Mouse (Mus musculus) kidney, postnatal 0 days (tissue): Measurements from ENCODE around the gene Tom1l2. TPM values are rescaled to one million over a fixed set of nuclear protein-coding genes. Genes with fewer than 3 reads are reported as not detected.

ENCODE experiments used
- ATAC-seq: fragments of 200-750 bp; cut with Nextera tagmentation; replicated peaks from 2 replicates; pipeline ENCODE4 v1.8.0; 2017; ENCODE audit warnings: low read depth, moderate number of reproducible peaks, moderate TSS enrichment, moderate library complexity; ENCODE audit not compliant: low FRiP score
- DNase-seq: peaks from one replicate; pipeline ENCODE4 v3.0.0-alpha.2; 2016; ENCODE audit warnings: low spot score
- H3K27ac ChIP-seq: fragments of 300-500 bp; sonication (generic); 2 replicates; pipeline ENCODE4 v1.5.1; 2014; ENCODE audit warnings: mild to moderate bottlenecking
- H3K27me3 ChIP-seq: fragments of 300-500 bp; sonication (generic); 2 replicates; pipeline ENCODE4 v1.6.1; 2014; ENCODE audit warnings: low read length, mixed read lengths; ENCODE audit not compliant: insufficient read depth
- H3K36me3 ChIP-seq: fragments of 300-500 bp; sonication (generic); 2 replicates; pipeline ENCODE4 v1.6.1; 2014; ENCODE audit warnings: low read length, mixed read lengths; ENCODE audit not compliant: insufficient read depth
- H3K4me1 ChIP-seq: fragments of 300-500 bp; sonication (generic); replicated peaks from 2 replicates; pipeline ENCODE4 v1.6.1; 2014; ENCODE audit warnings: antibody characterized with exemption, low read length, mixed read lengths; ENCODE audit not compliant: insufficient read depth
- H3K4me2 ChIP-seq: fragments of 300-500 bp; sonication (generic); 2 replicates; pipeline ENCODE4 v1.6.1; 2014; ENCODE audit warnings: mild to moderate bottlenecking, low read length, moderate library complexity, mixed read lengths
- H3K4me3 ChIP-seq: fragments of 300-500 bp; sonication (generic); replicated peaks from 2 replicates; pipeline ENCODE4 v1.5.1; 2014; ENCODE audit warnings: low read depth, low read length
- H3K9ac ChIP-seq: fragments of 300-500 bp; sonication (generic); 2 replicates; pipeline ENCODE4 v1.6.1; 2014; ENCODE audit warnings: low read depth, low read length
- H3K9me3 ChIP-seq: fragments of 300-500 bp; sonication (generic); replicated peaks from 2 replicates; pipeline ENCODE4 v1.6.1; 2016; ENCODE audit warnings: low read length, inconsistent platforms, mixed read lengths
- CTCF ChIP-seq: IDR thresholded peaks from 2 replicates; pipeline ENCODE4 v1.5.1; 2016; ENCODE audit warnings: antibody characterized with exemption, low read depth, mild to moderate bottlenecking, moderate library complexity
- whole genome bisulfite sequencing: fragments of 180-500 bp; shearing (Covaris S2); extraction: QIAGEN DNeasy Blood & Tissue Kit; methylation state at CpG from one replicate; pipeline ENCODE4 v1.1.7; 2014; 5-methylcytosine and 5-hydroxymethylcytosine counted together
- polyA plus RNA-seq: library from polyadenylated mRNA; unstranded; fragments of >200 nt; fragmentation: Nextera tagmentation; extraction: Ambion mirVana; gene quantifications from 2 replicates; pipeline ENCODE4 v1.2.1, GENCODE M21; 2015

Tom1l2 gene
- 27.9 and 29.9 TPM in 2 replicates for polyA plus RNA-seq

DNA sequence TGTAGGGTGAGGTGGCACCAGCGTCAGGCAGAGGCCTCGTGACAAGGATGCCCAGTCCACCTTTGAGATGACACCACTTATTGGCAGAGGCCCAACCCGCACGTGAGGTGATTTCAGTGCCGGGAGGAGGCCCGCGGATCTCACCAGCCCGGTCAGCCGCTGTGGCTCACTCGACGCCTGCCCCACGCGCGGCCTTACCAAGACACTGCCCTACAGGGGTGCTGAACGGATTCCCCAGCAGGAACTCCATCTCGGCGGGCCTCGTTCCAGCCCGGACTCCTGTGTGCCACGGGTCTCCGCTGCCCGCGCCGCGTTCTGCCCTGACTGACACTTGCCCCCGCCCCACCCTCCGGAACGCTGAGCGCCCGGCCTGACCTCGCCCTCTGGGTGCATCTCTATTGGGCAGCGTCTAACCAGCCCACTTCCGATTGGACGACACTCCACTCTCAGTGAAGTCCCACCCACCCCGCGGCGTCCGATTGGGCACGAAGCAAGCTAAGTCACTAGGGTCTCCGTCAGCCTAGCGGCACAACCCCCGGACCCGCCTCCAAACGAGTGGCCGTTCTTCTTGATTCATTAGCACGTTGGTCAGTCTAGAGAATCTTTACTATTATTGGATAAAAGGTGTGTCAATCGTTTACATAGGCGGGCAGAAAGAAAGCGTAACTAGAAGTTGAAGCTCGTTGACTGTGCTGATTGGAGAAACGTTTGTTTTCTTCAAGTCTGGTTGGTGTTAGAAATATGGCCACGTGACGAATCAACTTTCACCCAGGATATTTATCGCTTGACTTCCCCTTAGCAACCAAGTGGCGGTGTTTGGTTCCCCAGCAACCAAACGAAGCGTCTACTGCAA lies at the start of gene Tom1l2, which contains the start of gene Drc3:
Gene Tom1l2, minus strand, starts transcription at position 347 of the 853 bp plus-strand sequence.
Gene Drc3, plus strand, starts transcription at position 771 of the 853 bp plus-strand sequence.
- ATAC-seq, result peak; percentile 100
- peak within 1 kb of the TSS; percentile 78 for H3K9ac ChIP-seq
- TF ChIP-seq CTCF, result no peak; the same call in 1 of the 2 replicates
- no peaks in the 10 kb centered on the region; the same call in 1 of the 2 replicates for H3K4me1 ChIP-seq
- peak within 1 kb of the TSS; percentile 85 for H3K4me2 ChIP-seq
- H3K9me3 ChIP-seq, result no peaks in the 10 kb centered on the region
- H3K27ac ChIP-seq, result peak within 1 kb of the TSS; percentile 79
- H3K27me3 ChIP-seq, result no peaks in the 10 kb centered on the region
- H3K4me3 ChIP-seq, result peak within 1 kb of the TSS; percentile 69
- H3K36me3 ChIP-seq, result no peaks in the 10 kb centered on the region
- DNase-seq, result peak; percentile 100
- WGBS, result under 1% methylated on average over 57 of the region's 57 CpGs

DNA sequence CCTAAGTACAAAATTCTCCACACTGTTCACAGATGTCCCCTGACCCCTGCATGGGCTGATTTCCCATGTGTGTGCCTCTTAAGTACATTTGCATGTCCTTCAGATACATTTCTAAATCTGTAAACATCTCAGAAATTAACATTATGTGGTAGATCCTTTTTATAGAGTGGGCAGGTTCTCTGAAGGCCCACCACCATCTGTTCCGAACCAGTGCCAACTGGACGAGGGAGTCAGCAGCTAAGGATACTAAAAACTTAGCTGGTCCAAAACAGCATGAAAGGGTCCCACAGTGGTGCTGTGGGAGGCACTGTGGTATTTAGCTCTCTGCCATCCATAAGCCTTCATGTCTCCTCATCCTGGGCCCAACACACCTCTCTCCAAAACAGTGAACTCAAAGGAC lies 44.5 kb upstream of the Tom1l2 start:
- H3K4me2 ChIP-seq, result no peak overlapping the region
- H3K9me3 ChIP-seq, result no peaks in the 10 kb centered on the region
- H3K9ac ChIP-seq, result no peak overlapping the region
- peaks cover 7% of the 10 kb centered on the region; the same call in 1 of the 2 replicates for H3K36me3 ChIP-seq
- no peaks in the 10 kb centered on the region for H3K4me1 ChIP-seq
- no peak for ATAC-seq
- H3K27me3 ChIP-seq, result no peaks in the 10 kb centered on the region
- no peak overlapping the region for H3K27ac ChIP-seq
- WGBS, result 83% methylated on average over 2 of the region's 2 CpGs
- no peak for TF ChIP-seq CTCF
- DNase-seq, result no peak
- H3K4me3 ChIP-seq, result no peak overlapping the region

DNA sequence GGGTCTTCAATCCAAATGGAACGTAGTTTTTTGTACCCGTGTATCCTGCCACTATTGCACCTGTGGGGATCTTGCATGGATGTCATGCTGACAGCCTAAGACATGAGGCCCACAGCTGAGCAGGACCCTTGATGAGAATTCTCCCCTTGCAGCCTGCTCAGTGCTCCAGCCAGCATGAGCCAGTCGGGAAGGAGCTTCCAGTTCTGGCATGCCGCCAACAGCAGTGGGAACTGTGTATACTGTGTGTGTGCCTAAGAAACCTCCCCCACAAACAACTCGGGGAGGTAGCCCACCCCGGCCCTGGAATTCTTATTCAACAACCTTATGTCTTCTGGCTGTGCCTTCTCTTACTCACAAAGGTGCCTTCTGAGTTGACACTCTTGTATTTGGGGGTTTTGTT lies 43.8 kb upstream of the Tom1l2 start:
- H3K36me3 ChIP-seq, result peaks cover 7% of the 10 kb centered on the region; the same call in 1 of the 2 replicates
- 63% methylated on average over 6 of the region's 6 CpGs for WGBS
- ATAC-seq (no peak), DNase-seq (no peak)
- H3K4me1 ChIP-seq, result no peaks in the 10 kb centered on the region
- H3K4me2 ChIP-seq, result no peak overlapping the region
- no peak for TF ChIP-seq CTCF
- H3K27me3 ChIP-seq, result no peaks in the 10 kb centered on the region
- no peak overlapping the region for H3K9ac ChIP-seq
- no peaks in the 10 kb centered on the region for H3K9me3 ChIP-seq
- no peak overlapping the region for H3K27ac ChIP-seq
- no peak overlapping the region for H3K4me3 ChIP-seq

DNA sequence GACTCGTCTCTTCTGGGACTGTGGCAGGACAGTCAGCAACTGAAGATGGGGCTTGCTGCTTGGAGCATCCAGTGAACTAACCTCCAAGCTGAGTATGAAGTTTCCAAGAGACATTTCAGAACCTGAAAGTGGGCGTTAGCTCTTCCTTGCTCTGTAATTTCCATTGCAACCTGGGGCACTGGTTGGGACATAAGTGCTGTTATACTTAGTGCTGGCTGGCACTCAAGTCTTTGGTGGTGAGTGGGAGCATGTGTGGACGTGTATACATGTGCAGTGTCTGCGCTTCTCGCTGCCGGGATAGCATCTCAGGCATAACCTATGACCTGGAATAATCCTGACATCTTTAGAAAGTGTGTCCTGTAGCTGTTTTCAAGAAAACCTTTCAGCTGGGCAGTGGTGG lies 38.6 kb upstream of the Tom1l2 start:
- H3K27me3 ChIP-seq, result no peaks in the 10 kb centered on the region
- H3K9me3 ChIP-seq, result no peaks in the 10 kb centered on the region
- H3K4me2 ChIP-seq, result no peak overlapping the region
- no peak for TF ChIP-seq CTCF
- ATAC-seq (no peak), DNase-seq (no peak)
- no peak overlapping the region for H3K27ac ChIP-seq
- whole genome bisulfite sequencing, result 84% methylated on average over 6 of the region's 6 CpGs
- H3K4me3 ChIP-seq, result no peak overlapping the region
- no peaks in the 10 kb centered on the region for H3K36me3 ChIP-seq
- no peak overlapping the region for H3K9ac ChIP-seq
- H3K4me1 ChIP-seq, result no peaks in the 10 kb centered on the region

DNA sequence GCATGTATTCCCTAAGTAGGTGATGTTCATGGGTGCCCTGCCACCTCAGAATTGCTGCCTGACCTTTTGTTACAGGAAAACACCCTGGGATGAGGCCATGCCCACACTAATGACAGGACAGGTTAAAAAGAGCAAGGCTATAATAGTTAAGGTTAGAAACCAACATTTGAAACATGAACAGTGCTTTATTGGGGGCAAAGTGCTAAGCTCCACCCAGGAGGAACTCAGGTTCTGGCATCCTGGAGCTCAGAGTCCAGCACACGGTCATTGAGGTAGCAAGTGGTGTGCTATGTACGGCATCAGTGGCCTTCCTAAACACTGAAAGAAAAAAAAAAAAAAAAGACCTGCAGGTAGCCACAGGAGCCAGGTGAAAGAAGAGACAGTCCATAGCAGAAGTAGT lies 35.2 kb upstream of the Tom1l2 start:
- no peak for ATAC-seq
- WGBS, result 83% methylated on average over 2 of the region's 2 CpGs
- Histone ChIP-seq H3K27ac (no peak overlapping the region), H3K27me3 (no peaks in the 10 kb centered on the region), H3K9ac (no peak overlapping the region), H3K36me3 (no peaks in the 10 kb centered on the region), H3K4me2 (no peak overlapping the region), H3K4me1 (no peaks in the 10 kb centered on the region), H3K4me3 (no peak overlapping the region), H3K9me3 (no peaks in the 10 kb centered on the region)
- TF ChIP-seq CTCF, result no peak
- DNase-seq, result no peak

DNA sequence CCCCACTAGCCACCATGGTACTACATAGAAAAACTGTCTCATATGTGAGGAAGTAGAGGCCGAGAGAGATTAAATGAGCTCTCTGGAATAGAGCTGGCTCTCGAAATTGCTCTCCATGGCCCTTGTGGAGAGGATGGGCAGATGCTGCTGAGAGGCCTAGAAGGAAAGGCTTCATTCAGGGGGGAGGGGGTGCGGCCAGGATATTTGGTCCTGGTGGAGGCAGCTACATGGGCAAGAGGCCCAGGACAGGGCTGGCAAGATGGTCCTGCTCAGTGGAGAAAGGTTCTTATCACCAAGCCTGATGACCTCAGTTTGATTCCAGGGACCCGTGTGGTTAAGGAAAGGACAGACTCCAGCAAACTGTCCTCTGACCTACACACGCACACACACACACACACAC lies 33.2 kb upstream of the Tom1l2 start:
- no peak overlapping the region for H3K9ac ChIP-seq
- 83% methylated on average over 5 of the region's 5 CpGs for whole genome bisulfite sequencing
- TF ChIP-seq CTCF, result no peak

More for the DNA sequence above, 33.2 kb upstream of the Tom1l2 start:
- ATAC-seq (no peak), DNase-seq (no peak)
- Histone ChIP-seq H3K4me3 (no peak overlapping the region), H3K36me3 (no peaks in the 10 kb centered on the region), H3K4me2 (no peak overlapping the region), H3K9me3 (no peaks in the 10 kb centered on the region), H3K27ac (no peak overlapping the region), H3K4me1 (no peaks in the 10 kb centered on the region), H3K27me3 (no peaks in the 10 kb centered on the region)
